10 mouse cellular contexts compared by ENCODE assay signal in genomic region chr13:62857941-62858915, GRCm38 (mm10). TPM values are rescaled to one million over a fixed set of nuclear protein-coding genes. Genes with fewer than 3 reads are reported as not detected.
DNase-seq lines count a peak whose midpoint lies in the region; ATAC-seq and TF ChIP-seq lines count a peak whose summit lies in the region.
"Had no signal": no experiment of that assay in that cellular context is flagged by ENCODE, and none has a peak within 500 bp of the region (broad histone marks: within the 10 kb centered on the region; RNA-seq: fewer than 3 reads in every experiment).

Gene Fbp2, minus strand, starts transcription at chr13:62858422.

- H3K4me1 ChIP-seq in midbrain, embryonic 11.5 days (ENCODE audit: control insufficient read depth, insufficient read depth, low read length): no peaks in the 10 kb centered on the region
- no peaks in the 10 kb centered on the region for H3K4me1 ChIP-seq in midbrain, postnatal 0 days (ENCODE audit: insufficient read depth, low read length)
- peaks cover 12% of the 10 kb centered on the region; the same call in 1 of the 2 replicates for H3K4me1 ChIP-seq in heart, embryonic 12.5 days (replicated peaks)

- H3K4me2 ChIP-seq in midbrain, embryonic 11.5 days: no peak within 1 kb of the TSS
- no peak within 1 kb of the TSS for H3K4me2 ChIP-seq in midbrain, postnatal 0 days (ENCODE audit: low read depth, low read length, poor library complexity, severe bottlenecking)
- no peak within 1 kb of the TSS for H3K4me2 ChIP-seq in heart, embryonic 12.5 days

- no peaks in the 10 kb centered on the region for H3K27me3 ChIP-seq in midbrain, embryonic 11.5 days (ENCODE audit: control insufficient read depth, insufficient read depth, low read length)
- H3K27me3 ChIP-seq in midbrain, postnatal 0 days (ENCODE audit: insufficient read depth, low read length): no peaks in the 10 kb centered on the region
- H3K27me3 ChIP-seq in heart, embryonic 12.5 days (replicated peaks): no peaks in the 10 kb centered on the region

- DNase-seq in midbrain, embryonic 11.5 days (ENCODE audit: low spot score, missing footprints): peak; percentile 62
- no peak for DNase-seq in midbrain, postnatal 0 days (ENCODE audit: low spot score)
- DNase-seq in kidney, postnatal 36 days: peak; percentile 82 to 90
- DNase-seq in yolk sac, embryonic 10.5 days (ENCODE audit: low spot score): peak; percentile 83
- DNase-seq in right cerebral cortex, postnatal 25 days: no peak
- DNase-seq in adrenal gland, adult 18-20 months (ENCODE audit: low spot score in 2 of 2): no peak
- DNase-seq: cerebellum, adult 9-11 months had no signal

- TF ChIP-seq CTCF in midbrain, postnatal 0 days (IDR thresholded peaks at IDR 0.05): no peak

- no peak for ATAC-seq in midbrain, embryonic 11.5 days (ENCODE audit: low FRiP score)
- no peak for ATAC-seq in midbrain, postnatal 0 days (ENCODE audit: low FRiP score)
- no peak for ATAC-seq in heart, embryonic 12.5 days (ENCODE audit: insufficient number of reproducible peaks, low FRiP score)
- ATAC-seq in monocyte, adult 5-6 weeks (replicated peaks; ENCODE audit: insufficient number of reproducible peaks, low FRiP score, low TSS enrichment, poor library complexity, severe bottlenecking): no peak

- H3K4me3 ChIP-seq in midbrain, embryonic 11.5 days (ENCODE audit: low read depth, low read length): no peak within 1 kb of the TSS
- H3K4me3 ChIP-seq in midbrain, postnatal 0 days (ENCODE audit: low read depth, low read length): no peak within 1 kb of the TSS
- no peak within 1 kb of the TSS for H3K4me3 ChIP-seq in heart, embryonic 12.5 days
- H3K4me3 ChIP-seq: left cerebral cortex, adult 2 months had no signal

- 74% methylated on average over 21 of the region's 21 CpGs for WGBS in midbrain, embryonic 11.5 days
- WGBS in midbrain, postnatal 0 days: 75% methylated on average over 21 of the region's 21 CpGs
- 65% methylated on average over 21 of the region's 21 CpGs for WGBS in heart, embryonic 12.5 days

- H3K36me3 ChIP-seq in midbrain, embryonic 11.5 days (ENCODE audit: control insufficient read depth, insufficient read depth, low read length): no peaks in the 10 kb centered on the region
- H3K36me3 ChIP-seq in midbrain, postnatal 0 days (ENCODE audit: insufficient read depth, low read length): no peaks in the 10 kb centered on the region
- no peaks in the 10 kb centered on the region for H3K36me3 ChIP-seq in heart, embryonic 12.5 days

- H3K9me3 ChIP-seq in midbrain, embryonic 11.5 days (ENCODE audit: control insufficient read depth, low read length): no peaks in the 10 kb centered on the region
- H3K9me3 ChIP-seq in midbrain, postnatal 0 days (ENCODE audit: low read length): no peaks in the 10 kb centered on the region
- no peaks in the 10 kb centered on the region for H3K9me3 ChIP-seq in heart, embryonic 12.5 days (replicated peaks)

- H3K27ac ChIP-seq in midbrain, embryonic 11.5 days (ENCODE audit: low read depth, low read length): no peak within 1 kb of the TSS
- H3K27ac ChIP-seq in midbrain, postnatal 0 days (ENCODE audit: low read depth, low read length): no peak within 1 kb of the TSS
- no peak within 1 kb of the TSS for H3K27ac ChIP-seq in heart, embryonic 12.5 days (ENCODE audit: poor library complexity, severe bottlenecking)
- H3K27ac ChIP-seq: left cerebral cortex, adult 2 months had no signal

- H3K9ac ChIP-seq in midbrain, embryonic 11.5 days (ENCODE audit: low read length): no peak within 1 kb of the TSS
- H3K9ac ChIP-seq in midbrain, postnatal 0 days (replicated peaks; ENCODE audit: low read length, poor library complexity, severe bottlenecking): no peak within 1 kb of the TSS; the same call in 1 of the 2 replicates
- 0 out of 2 replicates have a peak within 1 kb of the TSS, but pooled peaks have one; percentile 5 for H3K9ac ChIP-seq in heart, embryonic 12.5 days

RNA-seq across cellular contexts. Expression of gene Fbp2, which starts in this region (rescaled TPM):
- polyA plus RNA-seq in midbrain, embryonic 11.5 days (2014; fragmentation: Nextera tagmentation; extraction: Ambion mirVana): 0.12 and 0.15 TPM in 2 replicates
- 0.16 and 0.24 TPM in 2 replicates for total RNA-seq in midbrain, postnatal 0 days (2014; rRNA removed)
- 1.5 and 1.7 TPM in 2 replicates for polyA plus RNA-seq in midbrain, postnatal 0 days (2015; fragmentation: Nextera tagmentation; extraction: Ambion mirVana)
- polyA plus RNA-seq in heart, embryonic 12.5 days (2016; fragmentation: Nextera tagmentation; extraction: Ambion mirVana): 0.20 TPM in 1 of 2 replicates, not detected in the other
- not detected in 3 replicates for total RNA-seq in monocyte, adult 5-6 weeks (2017)
- total RNA-seq in adrenal gland, adult 18-20 months (2021): 1 to 10 TPM; 2.8 to 5.0 TPM
- total RNA-seq: left cerebral cortex, adult 2 months had no signal

Comparison
In these comparisons a context has a peak if more than half of its experiments do, and no peak if none do; other contexts are left out.
1. Peak in DNase-seq in midbrain, embryonic 11.5 days; RNA of the gene not detected or under 1 TPM.
2. DNase-seq: peak in kidney, postnatal 36 days (2 of 2) and yolk sac, embryonic 10.5 days (single experiment); none in midbrain, postnatal 0 days (single experiment), right cerebral cortex, postnatal 25 days (single experiment) and adrenal gland, adult 18-20 months (0 of 2).